Mouse (Mus musculus): Measurements from ENCODE around the gene Gpatch8.

The Gpatch8 gene

DNA sequence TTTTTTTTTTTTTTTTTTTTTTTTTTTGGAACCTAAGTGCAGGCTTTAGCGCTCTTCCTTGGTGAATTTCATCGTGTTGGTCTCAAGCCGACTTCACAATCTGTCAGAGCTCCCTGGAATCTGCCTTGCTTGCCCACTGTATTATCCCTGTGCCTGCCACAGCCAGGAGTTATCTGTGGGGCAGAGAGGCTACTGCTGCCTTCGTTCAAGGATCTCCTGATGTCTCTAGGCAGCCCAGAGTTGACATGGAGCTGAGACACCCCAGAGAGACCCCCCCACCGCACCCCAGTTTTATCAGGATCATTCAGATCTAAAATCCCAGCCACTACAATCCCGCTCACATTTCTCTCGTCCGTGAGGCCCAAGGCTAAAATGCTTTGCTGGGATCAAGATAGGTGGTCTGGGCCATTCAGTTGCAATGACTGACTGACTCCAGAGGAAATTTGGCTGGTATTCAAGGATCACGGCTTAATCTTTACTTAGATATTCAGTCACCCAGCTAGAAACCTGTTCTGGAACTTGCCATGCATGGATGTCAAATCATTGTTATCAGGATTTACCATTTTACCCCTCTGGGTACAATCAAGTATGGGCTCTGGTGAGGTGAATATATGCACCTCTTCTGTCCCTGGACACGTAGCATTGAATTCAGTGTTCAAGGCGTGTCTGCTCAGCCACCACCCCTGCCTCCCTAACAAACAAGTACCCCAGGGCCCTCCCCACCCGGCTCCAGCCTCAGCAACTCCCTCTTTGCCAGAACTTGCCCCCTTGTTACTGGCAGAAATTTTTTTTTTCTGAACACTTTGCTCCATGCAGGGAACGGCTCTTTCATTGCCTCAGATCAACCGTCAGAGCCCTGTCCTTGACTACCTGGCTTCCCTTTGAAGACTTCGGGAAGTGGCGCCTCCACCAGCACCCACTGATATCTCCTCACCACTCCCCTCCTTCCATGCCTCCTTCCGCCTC lies 106.9 kb downstream of the Gpatch8 start:
- DNase-seq (ENCODE audit: low spot score) = no peak

DNA sequence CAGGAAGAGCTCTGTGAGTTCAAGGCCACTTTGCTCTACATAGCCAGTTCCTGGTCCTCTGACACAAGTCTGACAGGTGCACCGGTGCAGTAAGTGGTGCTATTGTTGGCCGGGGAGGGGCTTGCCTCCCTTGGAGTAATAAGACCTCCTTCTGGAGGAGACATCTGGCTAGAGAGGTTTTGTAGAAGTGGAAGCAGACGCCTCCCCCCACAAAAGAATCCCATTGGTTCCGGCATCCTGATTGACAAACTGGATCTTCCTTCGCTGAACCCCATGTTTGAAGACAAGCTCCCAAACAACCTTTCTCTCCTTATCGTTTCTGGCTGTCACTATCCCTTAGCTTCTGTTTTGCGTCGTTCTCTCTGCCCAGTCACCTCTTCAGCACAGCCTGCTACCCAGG lies 107.9 kb downstream of the Gpatch8 start:
- DNase-seq (ENCODE audit: low spot score) = no peak

DNA sequence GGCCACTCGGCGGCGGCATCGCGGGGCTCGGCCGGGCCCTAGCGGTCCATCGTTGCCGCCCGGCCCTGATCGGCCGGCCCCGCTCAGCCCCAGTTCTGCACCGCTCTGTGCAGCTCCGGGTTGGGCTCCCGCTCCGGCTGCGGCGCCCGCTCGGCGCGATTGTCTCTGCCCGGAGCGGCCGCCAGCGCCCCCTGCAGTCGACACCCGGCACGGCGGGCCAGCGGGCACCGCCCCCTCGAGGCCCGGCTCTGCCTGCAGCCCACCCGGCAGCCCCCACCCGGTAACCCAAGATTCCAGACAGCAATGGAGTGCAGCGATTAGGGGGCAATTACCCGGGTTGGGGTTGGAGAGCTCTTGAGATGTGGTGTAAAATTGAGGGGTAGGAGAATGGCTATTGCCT lies 108.7 kb downstream of the Gpatch8 start, which contains the start of gene Fam171a2:
TSS of gene Fam171a2 (minus strand) at position 186 of the 400 bp plus-strand sequence.
- peak; percentile 70 for DNase-seq (ENCODE audit: low spot score)

DNA sequence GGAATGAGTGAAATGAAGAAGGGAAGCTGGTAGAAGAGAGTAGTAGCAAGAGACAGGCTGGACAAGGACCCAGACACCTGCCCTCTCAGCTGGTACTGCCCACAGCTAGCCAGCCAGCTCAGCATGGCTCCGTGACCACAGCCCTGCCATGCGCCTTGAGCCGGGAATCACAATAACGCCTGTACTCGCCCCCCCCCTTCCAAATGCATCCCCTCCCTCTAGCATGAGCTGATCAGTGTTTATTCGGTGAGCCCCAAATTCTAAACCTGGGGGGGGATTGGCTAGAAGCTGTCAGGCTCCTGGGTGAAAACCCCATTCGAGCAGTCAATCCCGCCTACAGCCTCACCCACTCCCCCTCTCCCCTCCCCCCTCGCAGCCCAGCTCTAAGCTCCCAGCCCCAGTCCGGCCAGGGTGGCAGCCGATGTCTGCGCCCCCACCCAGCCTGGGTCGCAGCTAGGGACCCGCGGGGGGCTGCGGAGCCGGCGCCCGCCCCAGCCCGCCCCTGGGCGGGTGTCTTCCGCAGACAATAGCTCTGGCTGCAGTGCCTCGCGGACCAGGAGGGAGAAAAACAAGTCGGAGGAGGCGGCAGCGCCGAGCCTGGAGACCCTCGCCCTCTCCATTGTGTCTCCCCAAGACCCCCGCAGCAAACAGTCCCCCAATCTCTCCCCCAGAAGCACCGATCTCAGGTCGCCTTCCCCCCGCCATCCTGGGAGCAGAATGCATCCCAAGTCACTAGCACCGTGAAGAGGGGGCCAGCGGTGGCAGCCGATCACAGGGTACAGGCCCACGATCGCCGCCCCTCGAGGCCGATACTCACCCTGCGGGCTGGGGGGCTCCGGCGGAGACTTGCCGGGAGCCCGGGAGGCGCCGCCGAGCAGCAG lies 109.4 kb downstream of the Gpatch8 start:
- no peak for DNase-seq (ENCODE audit: low spot score)

DNA sequence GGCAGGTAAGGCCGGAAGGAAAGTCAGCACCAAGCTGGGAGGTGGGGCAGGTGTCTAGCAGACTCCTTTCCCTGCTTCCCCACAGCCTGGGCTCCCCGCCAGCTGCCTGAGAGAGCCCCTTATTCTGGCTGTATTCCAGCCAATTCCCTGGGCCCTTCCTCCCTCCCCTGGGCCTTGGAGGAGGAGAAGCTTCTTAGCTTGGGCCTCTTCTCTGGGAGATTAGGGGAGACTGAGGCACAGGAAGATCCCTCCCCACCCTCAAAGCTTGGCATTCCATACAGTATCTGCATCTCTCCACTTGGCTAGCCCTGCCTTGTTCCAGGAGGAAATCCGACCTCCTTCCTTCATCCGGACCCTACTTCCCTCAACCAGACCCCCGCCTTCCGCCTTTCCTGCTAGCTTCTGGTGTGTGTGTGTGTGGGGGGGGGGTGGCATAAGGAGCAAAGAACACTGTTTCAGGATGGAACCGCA lies 110.3 kb downstream of the Gpatch8 start:
- no peak for DNase-seq (ENCODE audit: low spot score)

DNA sequence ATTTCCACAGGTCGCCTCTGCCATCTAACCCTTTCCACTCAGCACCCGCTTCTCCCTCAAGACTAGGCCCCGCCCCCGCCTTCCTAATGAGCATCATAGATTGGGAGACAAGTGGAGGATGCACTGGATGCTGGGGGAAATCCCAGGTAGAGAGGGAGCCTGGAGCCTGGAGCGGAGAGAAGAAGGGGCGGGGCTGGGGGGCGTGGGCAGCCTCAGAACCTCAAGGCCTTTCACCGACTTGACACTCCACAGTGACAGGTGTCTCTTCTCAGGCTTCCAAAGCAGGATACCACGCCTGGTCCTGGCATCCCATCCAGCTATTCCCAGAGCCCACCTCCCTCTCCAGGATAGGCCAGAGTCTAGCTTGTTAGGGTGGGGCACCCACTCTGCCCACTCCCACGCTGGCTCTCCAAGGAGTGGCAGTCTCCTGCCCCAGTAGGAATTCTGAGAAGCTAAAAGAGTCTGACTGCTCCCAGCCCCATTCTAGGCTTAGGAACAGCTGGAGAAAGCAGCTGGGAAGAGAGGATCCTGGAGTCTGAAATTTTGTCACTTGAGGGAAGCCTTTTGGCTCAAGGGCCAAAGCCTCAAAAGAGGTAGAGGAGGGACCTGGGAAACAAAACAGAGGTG lies 110.8 kb downstream of the Gpatch8 start:
- no peak for DNase-seq (ENCODE audit: low spot score)

DNA sequence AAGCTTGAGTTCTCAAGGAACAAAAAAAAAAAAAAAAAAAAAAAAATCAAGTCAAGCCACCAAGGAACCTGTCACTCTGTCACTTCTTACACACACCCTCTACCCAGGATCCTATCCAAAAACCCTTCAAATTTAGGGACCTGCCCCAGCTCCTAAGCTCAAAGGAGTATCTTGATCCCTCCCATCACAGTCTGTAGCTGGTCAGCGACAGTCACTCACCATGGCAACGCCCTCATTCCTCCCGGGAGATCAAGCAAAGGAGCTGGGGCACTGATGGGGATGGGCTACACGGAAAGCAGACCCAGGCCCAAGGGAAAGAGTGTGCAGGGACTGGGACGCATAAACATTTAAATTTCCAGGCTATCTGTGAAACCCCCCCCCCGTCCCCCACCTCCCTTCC lies 111.4 kb downstream of the Gpatch8 start:
- DNase-seq (ENCODE audit: low spot score) = no peak

DNA sequence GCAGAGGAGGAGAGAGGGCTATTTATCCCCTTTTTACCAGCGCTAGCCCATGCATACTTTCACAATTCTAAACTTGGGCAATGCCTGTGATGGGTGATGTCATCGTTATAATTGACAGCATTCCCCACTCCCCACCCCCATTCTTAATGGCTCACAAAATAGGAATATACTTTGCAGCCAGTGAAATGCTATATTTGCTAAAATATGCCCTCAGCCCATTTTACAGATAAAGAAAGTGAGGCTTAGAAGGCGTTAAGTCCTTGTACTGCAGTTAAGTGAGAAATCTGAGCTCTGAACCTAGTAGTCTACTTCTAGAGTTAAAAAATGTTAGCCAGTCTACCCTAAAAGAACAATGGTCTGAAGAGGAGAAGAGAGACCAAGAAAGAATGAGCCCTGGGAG lies 111.9 kb downstream of the Gpatch8 start:
- no peak for DNase-seq (ENCODE audit: low spot score)

DNA sequence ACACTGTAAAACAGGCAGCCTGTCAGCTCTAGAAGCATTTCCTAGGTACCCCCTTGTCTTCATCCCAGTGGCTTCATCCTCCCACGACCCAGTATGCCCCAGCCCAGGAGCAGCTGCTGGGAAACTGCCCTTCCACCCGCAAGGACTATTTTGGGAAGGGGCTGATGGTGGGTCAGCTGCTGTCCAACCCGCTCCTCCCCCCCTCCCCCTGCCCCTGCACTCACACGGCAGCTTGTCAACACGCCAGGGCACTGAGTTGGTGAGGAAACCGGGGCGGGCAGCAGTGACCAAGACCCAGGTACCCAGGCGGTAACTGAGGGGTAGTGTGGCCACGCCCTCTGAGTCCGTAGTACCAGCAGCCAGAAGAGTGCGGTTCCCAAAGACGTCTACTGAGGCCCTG lies 112.5 kb downstream of the Gpatch8 start:
- DNase-seq (ENCODE audit: low spot score) = no peak

DNA sequence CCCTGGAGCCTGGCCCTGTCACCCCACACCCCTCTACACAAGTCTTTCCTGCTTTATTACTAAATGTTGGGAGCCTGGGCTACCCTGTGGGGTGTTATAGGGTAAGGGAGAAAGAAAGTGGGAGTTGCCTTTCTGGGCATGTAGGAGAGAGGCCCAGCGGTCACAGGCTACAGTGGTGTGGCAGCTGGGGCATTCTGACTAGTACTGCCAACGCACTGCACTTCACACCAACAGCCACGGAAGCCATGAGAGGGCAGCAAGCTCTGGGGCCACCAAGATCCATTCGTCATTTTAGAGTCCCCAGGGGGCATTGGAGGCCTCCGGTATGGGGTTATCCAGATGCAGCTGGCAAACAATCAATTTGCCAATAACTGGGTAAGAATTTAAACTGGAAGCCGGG lies 114.1 kb downstream of the Gpatch8 start:
- DNase-seq (ENCODE audit: low spot score) = no peak

DNA sequence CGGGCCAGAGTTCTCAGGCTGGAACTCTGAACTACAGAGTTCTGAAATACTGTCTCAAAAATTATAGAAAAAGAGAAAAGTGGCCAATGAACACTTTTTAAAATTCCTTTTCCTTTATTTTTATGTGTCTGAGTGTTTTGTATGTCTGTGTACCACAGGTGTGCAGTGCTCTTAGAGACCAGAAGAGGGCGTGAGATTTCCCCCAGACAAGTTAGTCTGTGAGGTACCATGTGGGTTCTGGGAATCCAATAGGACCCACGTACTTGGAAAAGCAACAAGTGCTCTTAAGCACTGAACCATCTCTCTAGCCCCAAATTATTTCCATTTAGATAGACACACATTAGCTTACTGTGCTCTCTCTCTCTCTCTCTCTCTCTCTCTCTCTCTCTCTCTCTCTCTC lies 114.8 kb downstream of the Gpatch8 start:
- DNase-seq (ENCODE audit: low spot score) = no peak

DNA sequence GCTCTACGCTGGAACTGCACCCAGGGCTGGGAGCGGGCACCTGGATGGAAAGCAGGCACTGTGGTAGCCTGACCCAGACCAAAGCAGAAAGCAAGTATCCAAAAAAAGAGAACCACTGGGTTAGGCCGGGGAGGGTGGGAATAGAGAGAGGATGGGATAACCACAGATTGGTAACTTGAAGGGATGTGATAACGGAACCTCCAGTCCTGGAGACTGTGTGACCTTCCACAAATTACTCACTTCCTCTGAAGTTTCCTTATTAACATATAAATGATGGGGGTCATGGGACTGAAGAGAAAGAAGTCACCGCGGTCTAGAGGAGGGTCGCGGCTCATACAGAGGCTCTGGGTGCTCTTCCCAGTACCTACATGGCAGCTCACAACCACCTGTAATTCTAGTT lies 115.9 kb downstream of the Gpatch8 start:
- no peak for DNase-seq (ENCODE audit: low spot score)

DNA sequence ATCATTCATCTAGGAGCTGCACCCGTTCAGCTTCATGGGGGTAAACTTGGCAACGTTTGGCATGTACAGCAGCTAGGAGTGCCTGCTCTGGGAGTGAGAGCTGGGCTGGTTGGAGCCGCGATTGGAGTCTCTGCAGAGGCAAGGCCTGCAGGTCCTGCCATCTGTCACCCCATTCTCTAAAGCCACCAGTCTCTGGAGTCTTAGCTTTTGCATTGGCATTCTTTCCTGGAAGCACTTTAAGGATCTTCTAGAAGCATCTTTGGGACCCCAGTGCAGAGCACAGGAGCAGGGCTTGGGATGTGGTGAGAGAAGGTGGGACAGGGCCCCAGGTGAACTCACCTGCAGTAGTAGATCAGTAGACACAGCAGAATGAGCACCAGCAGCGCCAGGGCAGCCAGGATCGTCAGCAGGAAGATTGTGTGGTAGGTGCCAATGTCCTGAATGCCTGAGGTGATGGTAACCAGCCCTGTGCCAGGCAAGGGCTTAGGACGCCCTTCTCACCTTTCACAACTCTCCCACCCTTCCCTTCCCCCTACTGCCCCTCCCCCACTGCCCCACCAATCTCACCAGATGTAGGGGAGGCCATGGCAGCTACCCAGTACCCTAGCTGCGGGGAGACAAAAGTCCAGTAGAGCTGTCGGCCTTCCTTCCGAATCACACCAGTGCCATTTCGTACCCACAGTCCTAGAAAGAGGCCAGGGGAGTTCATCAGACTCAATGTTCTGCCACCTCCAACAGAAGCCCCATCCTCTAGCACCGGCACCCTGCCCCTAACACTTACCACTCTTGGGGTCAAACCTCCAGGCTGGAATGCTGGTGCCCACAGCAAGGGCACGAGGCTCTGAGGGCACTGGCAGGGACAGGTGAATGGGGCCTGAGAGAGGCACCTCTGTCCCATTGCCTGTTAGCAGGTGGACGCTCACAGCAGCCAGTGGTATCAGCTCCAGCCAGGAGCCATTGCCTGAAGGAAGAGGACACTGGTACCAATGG lies 116.8 kb downstream of the Gpatch8 start:
- DNase-seq (ENCODE audit: low spot score) = peak; percentile 38

DNA sequence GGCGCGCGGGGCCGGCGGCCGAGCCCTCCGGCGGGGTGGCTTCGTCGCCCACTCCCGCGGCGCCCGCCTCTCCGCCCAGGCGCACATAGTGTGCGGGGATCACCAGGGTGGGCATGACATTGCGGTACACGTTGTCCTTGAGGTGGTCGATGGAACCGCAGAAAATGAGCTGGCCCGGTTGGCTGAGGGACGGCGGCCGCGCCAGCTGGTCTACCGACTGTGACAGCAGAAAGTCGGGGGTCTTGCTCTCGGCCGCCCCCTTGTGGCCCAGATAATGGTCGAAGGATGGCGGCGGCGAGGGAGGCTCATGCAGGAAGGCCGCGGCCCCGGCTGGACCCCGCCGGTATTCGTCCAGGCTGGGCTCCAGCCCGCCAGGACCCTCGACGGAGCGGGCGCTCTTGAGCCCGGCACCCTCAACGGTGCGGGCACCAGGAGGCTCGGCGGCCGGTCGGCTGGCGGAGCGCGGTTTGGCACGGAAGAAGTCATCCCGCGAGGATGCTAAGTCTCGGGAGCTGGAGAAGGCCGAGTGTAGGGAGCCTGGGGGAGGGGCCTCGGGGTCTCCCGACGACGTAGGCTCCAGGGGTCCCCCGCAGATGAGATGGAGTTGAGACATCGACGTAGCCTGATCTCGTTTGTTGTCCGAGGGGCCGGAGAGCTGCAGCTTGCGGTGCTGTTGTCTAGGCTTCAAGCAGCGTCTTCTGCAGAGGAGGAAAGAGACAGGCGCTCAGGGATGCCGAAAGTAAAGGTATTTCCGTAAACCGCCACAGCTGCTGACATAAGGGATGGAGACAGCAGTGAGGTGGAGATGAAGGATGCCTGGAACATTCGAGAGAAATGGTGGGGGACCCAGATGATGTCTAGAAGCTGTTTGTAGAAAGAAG lies 117.7 kb downstream of the Gpatch8 start:
- DNase-seq (ENCODE audit: low spot score) = peak; percentile 85

DNA sequence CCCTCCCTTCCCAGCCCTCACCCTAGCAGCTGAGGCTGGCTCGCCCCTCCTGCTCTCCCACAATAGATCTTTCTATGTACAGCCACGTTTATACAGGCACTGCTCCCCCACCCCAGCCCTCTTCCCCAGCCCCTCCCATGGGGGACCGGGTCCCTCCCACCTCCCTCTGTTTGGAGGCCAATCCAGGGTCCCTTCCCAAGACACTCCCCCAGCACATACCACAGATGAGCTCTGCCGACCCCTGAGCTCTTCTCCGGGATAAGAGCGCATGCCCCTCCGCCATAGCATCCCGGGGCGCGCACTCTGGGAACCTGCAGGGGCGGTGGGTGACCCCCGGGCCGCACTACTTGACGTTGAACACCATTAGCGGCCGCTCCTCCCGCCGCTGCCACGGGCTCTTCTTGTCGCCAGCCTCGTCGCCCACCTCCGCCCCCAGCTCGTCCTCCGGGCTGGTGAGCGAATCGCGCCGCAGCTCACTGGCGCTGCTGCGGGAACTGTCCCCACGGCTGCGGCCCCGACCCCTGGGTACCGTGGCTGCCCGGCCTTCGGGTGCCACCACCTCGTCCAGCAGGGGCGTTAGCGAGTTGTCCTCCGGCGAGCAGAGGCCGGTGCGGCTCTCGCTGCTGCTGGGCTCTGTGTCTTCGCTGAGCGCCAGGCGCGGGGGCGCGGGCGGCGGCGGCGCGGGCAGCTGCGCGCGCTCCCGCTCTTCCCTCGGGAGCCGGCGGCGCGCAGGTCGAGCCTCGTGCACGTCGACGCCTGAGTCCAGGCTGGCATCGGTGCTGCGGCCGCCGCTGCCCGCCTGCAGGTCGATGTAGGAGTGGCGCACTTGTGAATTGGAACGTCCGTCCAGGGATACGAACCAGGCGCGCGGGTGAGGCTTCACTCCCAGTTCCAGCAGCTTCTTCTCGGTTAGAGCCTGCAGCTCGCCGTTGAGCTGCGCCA lies 118.8 kb downstream of the Gpatch8 start:
- peak; percentile 70 for DNase-seq (ENCODE audit: low spot score)

DNA sequence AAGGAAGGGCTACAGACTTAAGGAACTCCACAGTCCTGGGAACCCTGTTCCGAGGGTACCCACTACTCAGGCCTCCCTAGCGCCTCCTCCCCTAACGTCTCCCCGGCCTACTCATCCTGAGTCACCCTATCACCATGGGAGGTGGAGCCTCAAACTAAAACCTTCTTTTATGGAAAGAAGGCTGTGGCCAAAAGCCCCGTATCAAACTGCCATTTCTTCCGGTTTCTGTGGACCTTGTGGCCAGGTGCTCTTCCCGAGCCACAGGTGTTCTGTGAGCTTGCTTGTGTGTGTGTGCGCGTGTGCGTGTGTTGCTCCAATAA lies 119.8 kb downstream of the Gpatch8 start:
- no peak for DNase-seq (ENCODE audit: low spot score)

DNA sequence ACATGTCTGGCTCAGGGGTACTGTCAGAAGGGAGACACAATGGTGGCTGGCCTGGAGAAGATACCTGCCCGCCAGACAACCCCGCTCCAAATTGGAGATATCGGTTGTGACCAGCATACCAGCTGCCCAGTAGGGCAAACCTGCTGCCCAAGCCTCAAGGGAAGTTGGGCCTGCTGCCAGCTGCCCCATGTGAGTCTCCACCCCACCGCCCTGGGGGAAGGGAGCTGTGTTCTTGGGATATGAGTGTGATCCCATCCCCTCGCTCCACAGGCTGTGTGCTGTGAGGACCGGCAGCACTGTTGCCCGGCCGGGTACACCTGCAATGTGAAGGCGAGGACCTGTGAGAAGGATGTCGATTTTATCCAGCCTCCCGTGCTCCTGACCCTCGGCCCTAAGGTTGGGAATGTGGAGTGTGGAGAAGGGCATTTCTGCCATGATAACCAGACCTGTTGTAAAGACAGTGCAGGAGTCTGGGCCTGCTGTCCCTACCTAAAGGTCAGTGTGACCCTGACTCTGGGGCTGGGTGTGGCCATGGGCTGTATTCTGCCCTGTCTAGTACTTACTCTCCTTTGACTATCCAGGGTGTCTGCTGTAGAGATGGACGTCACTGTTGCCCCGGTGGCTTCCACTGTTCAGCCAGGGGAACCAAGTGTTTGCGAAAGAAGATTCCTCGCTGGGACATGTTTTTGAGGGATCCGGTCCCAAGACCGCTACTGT lies 120.3 kb downstream of the Gpatch8 start:
- peak; percentile 36 for DNase-seq (ENCODE audit: low spot score)
